Mouse (Mus musculus) spleen, adult 2 months (tissue): ENCODE measurements around the gene Mapkap1.

Experiments
- CTCF ChIP-seq: fragments of 200-500 bp; IDR thresholded peaks from 2 replicates; pipeline ENCODE4 v1.5.1; 2011; ENCODE audit warnings: mild to moderate bottlenecking, inconsistent platforms; ENCODE audit not compliant: insufficient read depth, insufficient read length, insufficient replicate concordance; ENCODE audit errors: extremely low read depth
- POLR2A ChIP-seq: fragments of 200-500 bp; IDR thresholded peaks from 2 replicates; pipeline ENCODE4 v1.6.1; 2011; ENCODE audit warnings: low read depth, low read length, inconsistent platforms

DNA sequence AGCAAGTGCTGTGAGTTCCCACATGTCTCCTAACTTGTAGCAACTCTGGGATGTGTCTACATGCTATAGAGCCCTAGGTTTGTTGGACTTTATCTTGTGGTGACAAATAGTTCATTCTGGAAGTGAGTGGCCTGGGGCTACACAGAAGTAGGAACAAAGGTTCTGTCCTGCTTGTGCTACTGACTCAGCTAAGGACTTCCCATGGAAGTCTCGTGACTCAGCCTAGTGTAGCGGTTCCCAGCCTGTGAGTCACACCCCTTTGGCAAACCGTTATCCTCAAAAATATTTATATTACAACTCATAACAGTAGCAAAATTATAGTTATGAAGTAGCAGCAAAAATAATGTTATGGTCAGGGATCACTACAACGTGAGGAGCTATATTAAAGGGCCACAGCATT is 202.9 kb downstream of the Mapkap1 start:
- TF ChIP-seq CTCF (no peak), POLR2A (no peak)
